Mouse (Mus musculus): Measurements from ENCODE around the gene Rab20. TPM values are rescaled to one million over a fixed set of nuclear protein-coding genes. Genes with fewer than 3 reads are reported as not detected.

The Rab20 gene
- total and polyA plus RNA-seq, 3 experiments, result 17.8 to 40.9 (median 27.4) TPM

- no peak for TF ChIP-seq CTCF (IDR thresholded peaks at IDR 0.05)
- no peak for TF ChIP-seq POLR2A (IDR thresholded peaks at IDR 0.05; ENCODE audit: insufficient read depth, low read depth, low read length)
- TF ChIP-seq EP300 (IDR thresholded peaks at IDR 0.05; ENCODE audit: insufficient read depth, low read depth, low read length), result no peak
- Histone ChIP-seq H3K79me2 (replicated peaks; ENCODE audit: control insufficient read depth, insufficient read depth, low read length) (no peaks in the 10 kb centered on the region), H3K27ac (peak overlapping the region; percentile 96), H3K27me3 (ENCODE audit: control insufficient read depth, insufficient read depth, low read length) (no peaks in the 10 kb centered on the region), H3K4me3 (peak overlapping the region; percentile 68), H3K4me1 (ENCODE audit: control insufficient read depth, insufficient read depth, low read length) (peaks cover 9% of the 10 kb centered on the region; the same call in 1 of the 2 replicates), H3K9ac (ENCODE audit: low read depth, low read length) (peak overlapping the region; percentile 72), H3K36me3 (ENCODE audit: control insufficient read depth, insufficient read depth, low read length) (no peaks in the 10 kb centered on the region)
- DNase-seq, result no peak
- 11% methylated on average over 23 of the region's 23 CpGs for WGBS
- intact Hi-C loops (cut with DNase I), result no loop called here
These were observed 457 bp upstream of the Rab20 start for GRCm38 (mm10) chr8:11478807-11479527.

- Histone ChIP-seq H3K79me2 (replicated peaks; ENCODE audit: control insufficient read depth, insufficient read depth, low read length) (no peaks in the 10 kb centered on the region), H3K4me3 (peak overlapping the region; percentile 68), H3K9ac (ENCODE audit: low read depth, low read length) (peak overlapping the region; percentile 53), H3K36me3 (ENCODE audit: control insufficient read depth, insufficient read depth, low read length) (no peaks in the 10 kb centered on the region), H3K4me1 (ENCODE audit: control insufficient read depth, insufficient read depth, low read length) (peaks cover 8% of the 10 kb centered on the region; the same call in 1 of the 2 replicates), H3K27ac (peak overlapping the region; percentile 96), H3K27me3 (ENCODE audit: control insufficient read depth, insufficient read depth, low read length) (no peaks in the 10 kb centered on the region)
- WGBS, result 6% methylated on average over 9 of the region's 9 CpGs
- DNase-seq, result no peak
- TF ChIP-seq EP300 (IDR thresholded peaks at IDR 0.05; ENCODE audit: insufficient read depth, low read depth, low read length) (no peak), POLR2A (IDR thresholded peaks at IDR 0.05; ENCODE audit: insufficient read depth, low read depth, low read length) (no peak), CTCF (IDR thresholded peaks at IDR 0.05) (no peak)
- intact Hi-C loops (cut with DNase I), result no loop called here
These were observed 1.3 kb downstream of the Rab20 start for GRCm38 (mm10) chr8:11477178-11477553.

GRCm38 (mm10) chr8:11476338-11477177, 2.0 kb downstream of the Rab20 start:
- Histone ChIP-seq H3K27me3 (ENCODE audit: control insufficient read depth, insufficient read depth, low read length) (no peaks in the 10 kb centered on the region), H3K79me2 (replicated peaks; ENCODE audit: control insufficient read depth, insufficient read depth, low read length) (no peaks in the 10 kb centered on the region), H3K4me1 (ENCODE audit: control insufficient read depth, insufficient read depth, low read length) (peaks cover 7% of the 10 kb centered on the region; the same call in 1 of the 2 replicates), H3K4me3 (peak overlapping the region; percentile 68), H3K9ac (ENCODE audit: low read depth, low read length) (peak overlapping the region; percentile 53), H3K27ac (peak overlapping the region; percentile 96), H3K36me3 (ENCODE audit: control insufficient read depth, insufficient read depth, low read length) (no peaks in the 10 kb centered on the region)
- WGBS, result 18% methylated on average over 24 of the region's 24 CpGs
- TF ChIP-seq CTCF (IDR thresholded peaks at IDR 0.05) (no peak), POLR2A (IDR thresholded peaks at IDR 0.05; ENCODE audit: insufficient read depth, low read depth, low read length) (peak; percentile 70; the same call in 1 of the 2 replicates)
- intact Hi-C loops (cut with DNase I), result no loop called here
- DNase-seq, result peak; percentile 72 to 81

GRCm38 (mm10) chr8:11475876-11476275, 2.6 kb downstream of the Rab20 start:
- peak overlapping the region; percentile 68 for H3K4me3 ChIP-seq
- WGBS, result 45% methylated on average over 2 of the region's 2 CpGs
- intact Hi-C loops (cut with DNase I), result no loop called here
- no peak for DNase-seq
- H3K4me1 ChIP-seq (ENCODE audit: control insufficient read depth, insufficient read depth, low read length), result peaks cover 7% of the 10 kb centered on the region; the same call in 1 of the 2 replicates
- H3K27me3 ChIP-seq (ENCODE audit: control insufficient read depth, insufficient read depth, low read length), result no peaks in the 10 kb centered on the region
- peak overlapping the region; percentile 96 for H3K27ac ChIP-seq
- H3K79me2 ChIP-seq (replicated peaks; ENCODE audit: control insufficient read depth, insufficient read depth, low read length), result 0 out of 2 replicates have a peak, but pooled peaks cover under 1% of the 10 kb centered on the region
- H3K36me3 ChIP-seq (ENCODE audit: control insufficient read depth, insufficient read depth, low read length), result no peaks in the 10 kb centered on the region
- H3K9ac ChIP-seq (ENCODE audit: low read depth, low read length), result peak overlapping the region; percentile 12; the same call in 1 of the 2 replicates
- no peak for TF ChIP-seq POLR2A (IDR thresholded peaks at IDR 0.05; ENCODE audit: insufficient read depth, low read depth, low read length)
- no peak for TF ChIP-seq CTCF (IDR thresholded peaks at IDR 0.05)
- TF ChIP-seq EP300 (IDR thresholded peaks at IDR 0.05; ENCODE audit: insufficient read depth, low read depth, low read length), result no peak

GRCm38 (mm10) chr8:11475397-11475796, 3.1 kb downstream of the Rab20 start:
- Histone ChIP-seq H3K36me3 (ENCODE audit: control insufficient read depth, insufficient read depth, low read length) (no peaks in the 10 kb centered on the region), H3K27me3 (ENCODE audit: control insufficient read depth, insufficient read depth, low read length) (no peaks in the 10 kb centered on the region), H3K79me2 (replicated peaks; ENCODE audit: control insufficient read depth, insufficient read depth, low read length) (0 out of 2 replicates have a peak, but pooled peaks cover 1% of the 10 kb centered on the region), H3K9ac (ENCODE audit: low read depth, low read length) (peak overlapping the region; percentile 19; the same call in 1 of the 2 replicates), H3K4me1 (ENCODE audit: control insufficient read depth, insufficient read depth, low read length) (peaks cover 7% of the 10 kb centered on the region; the same call in 1 of the 2 replicates), H3K4me3 (no peak overlapping the region), H3K27ac (peak overlapping the region; percentile 96)
- no peak for DNase-seq
- intact Hi-C loops (cut with DNase I), result no loop called here
- 51% methylated on average over 9 of the region's 10 CpGs for WGBS
- TF ChIP-seq CTCF (IDR thresholded peaks at IDR 0.05) (no peak), EP300 (IDR thresholded peaks at IDR 0.05; ENCODE audit: insufficient read depth, low read depth, low read length) (no peak), POLR2A (IDR thresholded peaks at IDR 0.05; ENCODE audit: insufficient read depth, low read depth, low read length) (no peak)
